Mouse (Mus musculus) megakaryocyte-erythroid progenitor cell, adult 5-6 weeks (primary cell): Measurements from ENCODE around the gene Slc8a3. TPM values are rescaled to one million over a fixed set of nuclear protein-coding genes. Genes with fewer than 3 reads are reported as not detected.
"Not testable (repeated sequence)": the region's sequence is repeated elsewhere in the genome, so short reads cannot be mapped to it uniquely, and the experiment has no call there.

Source experiments
- ATAC-seq: replicated peaks from 2 replicates; pipeline ENCODE4 v1.8.0; 2016; ENCODE audit warnings: mild to moderate bottlenecking, inconsistent platforms; ENCODE audit not compliant: severe bottlenecking, poor library complexity, low FRiP score, low TSS enrichment
- total RNA-seq, 2 experiments: library from RNA; stranded (forward) in 1 of 2; stranded (reverse) in 1 of 2; fragments of 200-1000, 215-1000 nt in 1 of 2; fragments of >200 nt in 1 of 2; fragmentation: Nextera tagmentation in 1 of 2; gene quantifications; 2 replicates each; pipeline ENCODE4 v1.2.3; 2014 to 2017

Slc8a3 gene
- total RNA-seq (2014; fragmentation: Nextera tagmentation) (not detected in 2 replicates), total RNA-seq (2017) (0.34 TPM in 1 of 2 replicates, not detected in the other)

GRCm38 (mm10) chr12:81332875-81333421 lies at the start of gene Slc8a3:
Slc8a3 (minus strand) TSS chr12:81333180.
- ATAC-seq = no peak

- not testable (repeated sequence) for ATAC-seq
Measured at GRCm38 (mm10) chr12:81379364-81379763, 46.4 kb upstream of the Slc8a3 start, which contains the start of gene Gm4787. Gm4787 (minus strand) TSS chr12:81379464.

GRCm38 (mm10) chr12:81333841-81334240 lies 861 bp upstream of the Slc8a3 start:
- ATAC-seq = no peak

GRCm38 (mm10) chr12:81331937-81332874 lies 774 bp downstream of the Slc8a3 start:
- no peak for ATAC-seq

- ATAC-seq = no peak
Measured at GRCm38 (mm10) chr12:81331046-81331638, 1.8 kb downstream of the Slc8a3 start.

GRCm38 (mm10) chr12:81324991-81325390 lies 8.0 kb downstream of the Slc8a3 start:
- ATAC-seq = no peak

- ATAC-seq = no peak
Measured at GRCm38 (mm10) chr12:81324116-81324515, 8.9 kb downstream of the Slc8a3 start.

GRCm38 (mm10) chr12:81321021-81321420 lies 12.0 kb downstream of the Slc8a3 start:
- no peak for ATAC-seq

GRCm38 (mm10) chr12:81317811-81318210 lies 15.2 kb downstream of the Slc8a3 start:
- no peak for ATAC-seq

GRCm38 (mm10) chr12:81315953-81316352 lies 17.0 kb downstream of the Slc8a3 start:
- no peak for ATAC-seq

- no peak for ATAC-seq
Measured at GRCm38 (mm10) chr12:81303626-81304025, 29.4 kb downstream of the Slc8a3 start.

GRCm38 (mm10) chr12:81294613-81295012 lies 38.4 kb downstream of the Slc8a3 start:
- no peak for ATAC-seq

- ATAC-seq = no peak
Measured at GRCm38 (mm10) chr12:81278031-81278430, 54.9 kb downstream of the Slc8a3 start.

GRCm38 (mm10) chr12:81274616-81275015 lies 58.4 kb downstream of the Slc8a3 start:
- ATAC-seq = no peak

- no peak for ATAC-seq
Measured at GRCm38 (mm10) chr12:81273333-81273732, 59.6 kb downstream of the Slc8a3 start.

- ATAC-seq = no peak
Measured at GRCm38 (mm10) chr12:81269246-81269645, 63.7 kb downstream of the Slc8a3 start.

- ATAC-seq = no peak
Measured at GRCm38 (mm10) chr12:81262821-81263220, 70.2 kb downstream of the Slc8a3 start.

- no peak for ATAC-seq
Measured at GRCm38 (mm10) chr12:81258215-81258614, 74.8 kb downstream of the Slc8a3 start.

GRCm38 (mm10) chr12:81245411-81245810 lies 87.6 kb downstream of the Slc8a3 start:
- ATAC-seq = no peak

- ATAC-seq = no peak
Measured at GRCm38 (mm10) chr12:81244954-81245353, 88.0 kb downstream of the Slc8a3 start.
